Mouse (Mus musculus): ENCODE measurements around the gene Asl. TPM values are rescaled to one million over a fixed set of nuclear protein-coding genes. Genes with fewer than 3 reads are reported as not detected.
"Not testable (repeated sequence)": the region's sequence is repeated elsewhere in the genome, so short reads cannot be mapped to it uniquely, and the experiment has no call there.

Asl gene
- polyA plus RNA-seq, 1 experiment from 2014 or later: 23.1 TPM

DNA sequence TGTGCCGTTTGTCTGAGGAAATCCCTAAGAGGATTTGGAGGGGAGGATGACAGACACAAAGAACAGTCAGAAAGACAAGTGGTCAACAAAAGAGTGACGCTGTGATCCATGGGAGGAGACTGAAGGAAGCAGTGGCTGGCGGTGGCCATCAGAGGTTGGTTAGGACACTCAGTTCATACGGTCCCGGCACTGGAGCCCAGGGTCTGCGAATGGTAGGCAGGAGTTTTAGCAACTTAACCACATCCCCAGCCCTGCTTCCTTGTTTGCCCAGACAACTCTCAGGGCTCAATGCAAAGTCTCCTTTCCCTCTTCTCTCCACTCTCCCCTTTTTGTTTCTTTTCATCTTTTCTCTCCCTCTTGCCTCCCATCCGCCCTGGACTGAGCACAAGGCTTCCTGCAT, 17.1 kb upstream of the Asl start:
- Histone ChIP-seq H3K27me3 (ENCODE audit: insufficient read depth, low read length) (no peaks in the 10 kb centered on the region), H3K9ac (no peak overlapping the region), H3K9me3 (ENCODE audit: low read depth, low read length) (no peaks in the 10 kb centered on the region), H3K4me3 (ENCODE audit: low read depth, low read length) (no peak overlapping the region), H3K4me1 (ENCODE audit: insufficient read depth) (no peaks in the 10 kb centered on the region), H3K4me2 (no peak overlapping the region), H3K27ac (ENCODE audit: low read depth) (no peak overlapping the region), H3K36me3 (ENCODE audit: insufficient read depth) (peaks cover 71% of the 10 kb centered on the region)
- 85% methylated on average over 7 of the region's 7 CpGs for WGBS
- no peak for TF ChIP-seq CTCF (IDR thresholded peaks at IDR 0.05; ENCODE audit: low read depth)
- no peak for DNase-seq
- ATAC-seq (ENCODE audit: insufficient read depth): no peak

DNA sequence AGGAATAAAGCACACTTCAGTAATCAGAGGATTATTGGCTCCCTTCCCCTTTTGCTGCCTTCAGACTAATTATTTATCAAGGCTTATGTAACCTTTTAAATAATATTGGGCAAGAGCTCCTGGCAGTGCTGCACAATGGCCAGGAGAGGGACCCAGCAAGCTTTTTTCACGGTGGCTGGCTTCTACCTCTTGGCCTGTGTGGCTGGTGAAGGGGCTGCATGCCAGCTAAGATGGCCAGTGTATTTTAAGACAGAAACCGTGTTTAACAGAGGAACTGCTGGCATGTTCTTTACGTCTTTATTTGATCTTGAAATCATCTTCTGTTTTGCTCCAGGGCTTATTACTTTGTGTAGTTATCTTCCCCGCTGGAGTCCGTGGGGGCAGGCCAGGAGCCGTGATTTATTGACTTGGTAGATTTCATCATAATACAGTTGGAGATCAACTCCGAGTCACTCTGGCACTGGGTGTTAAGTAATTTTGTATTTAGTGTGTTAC, 15.2 kb upstream of the Asl start:
- Histone ChIP-seq H3K9me3 (ENCODE audit: low read depth, low read length) (no peaks in the 10 kb centered on the region), H3K4me3 (ENCODE audit: low read depth, low read length) (no peak overlapping the region), H3K4me2 (no peak overlapping the region), H3K36me3 (ENCODE audit: insufficient read depth) (peaks cover 75% of the 10 kb centered on the region), H3K27me3 (ENCODE audit: insufficient read depth, low read length) (no peaks in the 10 kb centered on the region), H3K4me1 (ENCODE audit: insufficient read depth) (no peaks in the 10 kb centered on the region), H3K27ac (ENCODE audit: low read depth) (no peak overlapping the region), H3K9ac (no peak overlapping the region)
- ATAC-seq (ENCODE audit: insufficient read depth) (no peak), DNase-seq (peak; percentile 61)
- TF ChIP-seq CTCF (IDR thresholded peaks at IDR 0.05; ENCODE audit: low read depth): peak; percentile 62
- 61% methylated on average over 7 of the region's 7 CpGs for WGBS

DNA sequence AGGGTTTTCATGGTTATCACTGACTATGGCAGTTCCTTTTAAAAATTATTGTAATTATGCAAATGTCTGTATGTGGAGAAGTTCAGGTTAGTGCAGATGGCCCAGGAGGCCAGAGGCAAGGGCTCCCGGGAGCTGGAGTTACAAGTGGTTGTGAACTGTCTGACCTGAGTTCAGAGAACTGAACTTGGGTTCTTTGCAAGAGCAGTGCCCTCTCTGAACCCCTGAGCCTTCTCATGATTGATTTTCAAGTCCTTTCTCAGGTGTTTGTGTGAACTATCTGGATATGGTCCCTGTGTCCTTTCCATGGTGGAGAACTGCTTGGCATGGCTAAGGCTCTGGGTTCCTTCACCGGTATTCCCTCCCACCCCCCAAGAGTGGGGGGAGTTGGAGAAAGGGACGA, 14.7 kb upstream of the Asl start:
- ATAC-seq (ENCODE audit: insufficient read depth): no peak
- TF ChIP-seq CTCF (IDR thresholded peaks at IDR 0.05; ENCODE audit: low read depth): no peak
- no peaks in the 10 kb centered on the region for H3K4me1 ChIP-seq (ENCODE audit: insufficient read depth)
- H3K9ac ChIP-seq: no peak overlapping the region
- no peaks in the 10 kb centered on the region for H3K9me3 ChIP-seq (ENCODE audit: low read depth, low read length)
- 78% methylated on average over 3 of the region's 3 CpGs for WGBS
- no peaks in the 10 kb centered on the region for H3K27me3 ChIP-seq (ENCODE audit: insufficient read depth, low read length)
- peaks cover 69% of the 10 kb centered on the region for H3K36me3 ChIP-seq (ENCODE audit: insufficient read depth)
- no peak overlapping the region for H3K4me3 ChIP-seq (ENCODE audit: low read depth, low read length)
- no peak for DNase-seq
- no peak overlapping the region for H3K4me2 ChIP-seq
- H3K27ac ChIP-seq (ENCODE audit: low read depth): no peak overlapping the region

DNA sequence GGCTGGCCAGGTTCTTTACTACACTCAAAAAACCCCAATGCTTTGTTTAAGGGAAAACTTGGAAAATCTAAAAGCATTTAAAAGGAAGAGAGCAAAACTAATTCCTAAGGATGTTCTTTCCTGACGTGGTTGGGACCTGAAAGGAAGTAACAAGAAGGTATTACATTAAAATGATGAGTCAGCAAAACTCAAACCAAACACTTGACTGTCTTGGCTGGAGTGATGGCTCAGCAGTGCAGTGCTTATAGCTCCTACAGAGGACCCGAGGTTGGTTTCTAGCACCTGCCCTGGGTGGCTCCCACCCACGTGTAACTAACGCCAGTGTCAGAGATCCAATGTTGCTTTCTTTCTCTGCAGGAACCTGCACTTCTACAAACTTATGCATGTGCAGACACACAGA, 12.2 kb upstream of the Asl start:
- no peak for TF ChIP-seq CTCF (IDR thresholded peaks at IDR 0.05; ENCODE audit: low read depth)
- Histone ChIP-seq H3K36me3 (ENCODE audit: insufficient read depth) (peaks cover 56% of the 10 kb centered on the region), H3K27me3 (ENCODE audit: insufficient read depth, low read length) (no peaks in the 10 kb centered on the region)

DNA sequence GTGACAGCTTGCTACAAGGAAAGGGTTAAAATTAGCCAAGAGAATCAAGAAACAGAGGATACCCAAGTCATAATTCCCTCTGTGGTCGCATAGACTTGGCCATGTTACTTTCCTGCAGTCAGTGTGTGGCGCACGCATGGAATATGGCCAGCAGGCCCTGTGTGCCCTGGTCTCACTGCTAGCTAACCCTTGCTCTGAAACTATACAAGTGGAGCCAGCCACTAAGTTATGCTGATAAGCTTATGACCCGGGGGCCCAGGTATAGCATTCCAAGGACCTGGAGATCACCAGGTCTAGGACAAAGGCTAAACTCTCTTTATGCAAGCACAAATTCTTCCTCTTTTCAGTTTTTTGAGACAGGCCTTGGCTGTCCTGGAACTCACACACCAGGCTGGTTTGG, 11.8 kb upstream of the Asl start:
- Histone ChIP-seq H3K36me3 (ENCODE audit: insufficient read depth) (peaks cover 52% of the 10 kb centered on the region), H3K27ac (ENCODE audit: low read depth) (no peak overlapping the region), H3K4me2 (no peak overlapping the region), H3K4me1 (ENCODE audit: insufficient read depth) (no peaks in the 10 kb centered on the region), H3K27me3 (ENCODE audit: insufficient read depth, low read length) (no peaks in the 10 kb centered on the region), H3K4me3 (ENCODE audit: low read depth, low read length) (no peak overlapping the region), H3K9me3 (ENCODE audit: low read depth, low read length) (no peaks in the 10 kb centered on the region), H3K9ac (no peak overlapping the region)
- ATAC-seq (ENCODE audit: insufficient read depth) (no peak), DNase-seq (no peak)
- TF ChIP-seq CTCF (IDR thresholded peaks at IDR 0.05; ENCODE audit: low read depth): no peak
- 80% methylated on average over 4 of the region's 4 CpGs for WGBS

More for the DNA sequence above, 12.2 kb upstream of the Asl start:
- 82% methylated on average over 4 of the region's 4 CpGs for WGBS
- DNase-seq (no peak), ATAC-seq (ENCODE audit: insufficient read depth) (no peak)
- H3K27ac ChIP-seq (ENCODE audit: low read depth): no peak overlapping the region
- no peak overlapping the region for H3K9ac ChIP-seq
- no peak overlapping the region for H3K4me3 ChIP-seq (ENCODE audit: low read depth, low read length)
- H3K4me2 ChIP-seq: no peak overlapping the region
- H3K9me3 ChIP-seq (ENCODE audit: low read depth, low read length): no peaks in the 10 kb centered on the region
- H3K4me1 ChIP-seq (ENCODE audit: insufficient read depth): no peaks in the 10 kb centered on the region

DNA sequence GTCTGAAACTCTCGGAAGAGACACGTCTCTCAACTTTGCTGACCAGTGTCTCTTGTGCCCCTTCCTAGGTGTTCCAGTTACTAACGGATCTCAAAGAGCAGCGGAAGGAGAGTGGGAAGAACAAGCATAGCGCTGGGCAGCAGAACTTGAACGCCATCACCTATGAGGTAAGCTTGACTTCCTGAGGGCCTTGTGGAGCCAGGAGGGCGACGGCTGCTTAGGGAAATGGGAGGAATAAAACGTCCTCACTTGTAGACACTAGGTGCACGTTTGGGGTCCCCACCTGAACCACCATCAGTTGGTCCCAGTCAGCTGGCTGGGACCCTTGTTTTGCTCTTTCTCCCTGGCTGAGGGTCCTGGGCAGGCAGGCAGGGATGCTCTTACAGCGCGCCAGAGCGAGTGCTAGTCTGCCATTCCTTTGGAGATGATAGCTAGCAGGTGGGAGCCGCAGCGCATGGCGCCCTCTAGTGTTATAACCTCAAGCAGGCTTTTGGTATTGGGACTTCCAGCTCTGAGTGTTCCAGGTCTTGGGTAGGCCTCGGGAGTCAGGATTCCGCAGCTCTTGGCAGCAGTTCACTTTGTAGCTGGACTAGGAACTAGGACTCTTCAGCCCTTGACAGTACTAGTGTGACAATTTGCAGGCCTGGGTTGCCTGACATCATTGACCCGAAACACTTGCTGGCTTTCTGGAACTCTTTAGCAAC, 8.9 kb upstream of the Asl start:
- no peak overlapping the region for H3K9ac ChIP-seq
- no peak overlapping the region for H3K4me2 ChIP-seq
- 64% methylated on average over 19 of the region's 19 CpGs for whole genome bisulfite sequencing
- peaks cover 41% of the 10 kb centered on the region for H3K36me3 ChIP-seq (ENCODE audit: insufficient read depth)
- peak; percentile 77 for TF ChIP-seq CTCF (IDR thresholded peaks at IDR 0.05; ENCODE audit: low read depth)
- H3K9me3 ChIP-seq (ENCODE audit: low read depth, low read length): no peaks in the 10 kb centered on the region
- no peaks in the 10 kb centered on the region for H3K27me3 ChIP-seq (ENCODE audit: insufficient read depth, low read length)
- no peak for ATAC-seq (ENCODE audit: insufficient read depth)
- no peaks in the 10 kb centered on the region for H3K4me1 ChIP-seq (ENCODE audit: insufficient read depth)
- H3K4me3 ChIP-seq (ENCODE audit: low read depth, low read length): no peak overlapping the region
- no peak overlapping the region for H3K27ac ChIP-seq (ENCODE audit: low read depth)
- DNase-seq: peak; percentile 83

DNA sequence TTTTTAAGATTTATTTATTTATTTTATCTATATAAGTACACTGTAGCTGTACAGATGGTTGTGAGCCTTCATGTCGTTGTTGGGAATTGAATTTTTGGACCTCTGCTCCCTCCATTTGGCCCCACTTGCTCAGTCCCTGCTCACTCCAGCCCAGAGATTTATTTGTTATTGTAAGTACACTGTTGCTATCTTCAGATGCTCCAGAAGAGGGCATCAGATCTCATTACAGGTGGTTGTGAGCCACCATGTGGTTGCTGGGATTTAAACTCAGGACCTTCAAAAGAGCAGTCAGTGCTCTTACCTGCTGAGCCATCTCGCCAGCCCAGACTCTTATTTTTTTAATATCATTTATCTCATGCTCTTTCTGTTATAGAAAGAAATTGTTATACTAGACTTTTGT, 7.3 kb upstream of the Asl start:
- peak; percentile 37 for TF ChIP-seq CTCF (IDR thresholded peaks at IDR 0.05; ENCODE audit: low read depth)
- WGBS: 56% methylated on average over 2 of the region's 2 CpGs
- ATAC-seq (ENCODE audit: insufficient read depth); DNase-seq; H3K9me3 ChIP-seq (ENCODE audit: low read depth, low read length); H3K4me3 ChIP-seq (ENCODE audit: low read depth, low read length); H3K27me3 ChIP-seq (ENCODE audit: insufficient read depth, low read length); H3K27ac ChIP-seq (ENCODE audit: low read depth); H3K9ac ChIP-seq; H3K4me1 ChIP-seq (ENCODE audit: insufficient read depth); H3K4me2 ChIP-seq: not testable (repeated sequence)
- H3K36me3 ChIP-seq (ENCODE audit: insufficient read depth): peaks cover 26% of the 10 kb centered on the region

Data from lung, embryonic 14.5 days (tissue).